In genomic region chr6:72615151-72615550, GRCm38 (mm10) we compare ENCODE assay signal across 9 mouse cellular contexts. TPM values are rescaled to one million over a fixed set of nuclear protein-coding genes. Genes with fewer than 3 reads are reported as not detected.
DNase-seq lines count a peak whose midpoint lies in the region; ATAC-seq and TF ChIP-seq lines count a peak whose summit lies in the region.
"Had no signal": no experiment of that assay in that cellular context is flagged by ENCODE, and none has a peak within 500 bp of the region (broad histone marks: within the 10 kb centered on the region; RNA-seq: fewer than 3 reads in every experiment).

No protein-coding gene starts in this region.

- H3K9me3 ChIP-seq in liver, embryonic 13.5 days (replicated peaks), result no peaks in the 10 kb centered on the region

- no peak for ATAC-seq in liver, embryonic 13.5 days (ENCODE audit: low read depth)

- H3K27me3 ChIP-seq in cerebellum, adult 2 months (ENCODE audit: control insufficient read depth, insufficient read depth, low read length), result no peaks in the 10 kb centered on the region
- H3K27me3 ChIP-seq in testis, adult 2 months (ENCODE audit: control insufficient read depth, insufficient read depth, low read length), result no peaks in the 10 kb centered on the region
- no peaks in the 10 kb centered on the region for H3K27me3 ChIP-seq in liver, embryonic 13.5 days

- H3K36me3 ChIP-seq in testis, adult 2 months (ENCODE audit: control insufficient read depth, insufficient read depth, low read length), result peaks cover 5% of the 10 kb centered on the region
- H3K36me3 ChIP-seq in liver, embryonic 13.5 days, result peaks cover 35% of the 10 kb centered on the region

- H3K9ac ChIP-seq in liver, embryonic 13.5 days, result peak overlapping the region; percentile 87

- peaks cover 4% of the 10 kb centered on the region; the same call in 1 of the 2 replicates for H3K4me1 ChIP-seq in cerebellum, adult 2 months (ENCODE audit: control insufficient read depth, insufficient read depth, low read length)
- H3K4me1 ChIP-seq in testis, adult 2 months (ENCODE audit: control insufficient read depth, insufficient read depth, low read length), result peaks cover 4% of the 10 kb centered on the region
- H3K4me1 ChIP-seq in liver, embryonic 13.5 days (replicated peaks), result peaks cover 45% of the 10 kb centered on the region

- H3K27ac ChIP-seq in cerebellum, adult 2 months (ENCODE audit: insufficient read depth, low read length), result no peak overlapping the region
- H3K27ac ChIP-seq in testis, adult 2 months (ENCODE audit: control insufficient read depth, insufficient read depth, low read depth, low read length), result no peak overlapping the region
- H3K27ac ChIP-seq in liver, embryonic 13.5 days, result no peak overlapping the region

- peak overlapping the region; percentile 96 for H3K4me2 ChIP-seq in liver, embryonic 13.5 days

- no peak for TF ChIP-seq POLR2A in cerebellum, adult 2 months (IDR thresholded peaks at IDR 0.05; ENCODE audit: borderline replicate concordance, insufficient read depth, low read length)
- TF ChIP-seq POLR2A in testis, adult 2 months (IDR thresholded peaks at IDR 0.05; ENCODE audit: control insufficient read depth, low read depth, low read length), result no peak

- WGBS in cerebellum, adult 2 months, result 39% methylated on average over 2 of the region's 2 CpGs
- 24% methylated on average over 2 of the region's 2 CpGs for WGBS in liver, embryonic 13.5 days (ENCODE audit: insufficient replicate concordance)

- peak overlapping the region; percentile 80 for H3K4me3 ChIP-seq in cerebellum, adult 2 months (replicated peaks; ENCODE audit: insufficient read depth, low read depth, low read length)
- H3K4me3 ChIP-seq in testis, adult 2 months (ENCODE audit: control insufficient read depth, low read depth, low read length), result peak overlapping the region; percentile 93
- peak overlapping the region; percentile 89 for H3K4me3 ChIP-seq in liver, embryonic 13.5 days (replicated peaks)

- no peak for DNase-seq in cerebellum, adult 2 months
- DNase-seq in cerebellum, postnatal 14 days, result no peak
- no peak for DNase-seq in testis, postnatal 10 days (ENCODE audit: low spot score)
- no peak for DNase-seq in liver, embryonic 13.5 days
- no peak for DNase-seq in retina, embryonic 14.5 days (ENCODE audit: low spot score)
- no peak for DNase-seq in thymus, postnatal 36 days
- no peak for DNase-seq in cerebellum, adult 8-10 months
- DNase-seq: right cerebral cortex, postnatal 14 days had no signal

- TF ChIP-seq CTCF in cerebellum, adult 2 months (IDR thresholded peaks at IDR 0.05; ENCODE audit: borderline replicate concordance, insufficient read depth, low read depth, low read length), result no peak
- TF ChIP-seq CTCF in testis, adult 2 months (IDR thresholded peaks at IDR 0.05; ENCODE audit: control insufficient read depth, insufficient read depth, insufficient replicate concordance, low read depth, low read length), result no peak

RNA-seq across cellular contexts. Expression of gene Tgoln1, which starts 1.6 kb away (rescaled TPM):
- 96.1 and 96.8 TPM in 2 replicates for polyA plus RNA-seq in cerebellum, adult 2 months (2012; rRNA removed)
- 21.4 and 29.8 TPM in 2 replicates for polyA plus RNA-seq in testis, adult 2 months (2012; rRNA removed)
- polyA plus RNA-seq in liver, embryonic 13.5 days (2015; fragmentation: Nextera tagmentation; extraction: Ambion mirVana), result 13.6 and 18.2 TPM in 2 replicates

RNA-seq across cellular contexts. Expression of gene Retsat, which starts 16.9 kb away (rescaled TPM):
- 13.7 and 15.6 TPM in 2 replicates for polyA plus RNA-seq in cerebellum, adult 2 months (2012; rRNA removed)
- polyA plus RNA-seq in testis, adult 2 months (2012; rRNA removed), result 9.4 and 11.0 TPM in 2 replicates
- polyA plus RNA-seq in liver, embryonic 13.5 days (2015; fragmentation: Nextera tagmentation; extraction: Ambion mirVana), result 13.2 and 14.6 TPM in 2 replicates

RNA-seq across cellular contexts. Expression of gene Elmod3, which starts 16.9 kb away (rescaled TPM):
- polyA plus RNA-seq in cerebellum, adult 2 months (2012; rRNA removed), result 32.5 and 32.7 TPM in 2 replicates
- polyA plus RNA-seq in testis, adult 2 months (2012; rRNA removed), result 40.2 and 46.0 TPM in 2 replicates
- 5.1 and 6.1 TPM in 2 replicates for polyA plus RNA-seq in liver, embryonic 13.5 days (2015; fragmentation: Nextera tagmentation; extraction: Ambion mirVana)
